Mouse (Mus musculus) ES-Bruce4 (cell line): ENCODE results near the gene Slc31a1.

Source experiments
- CTCF ChIP-seq: IDR thresholded peaks from one replicate; pipeline ENCODE4 v1.8.1; 2011; ENCODE audit warnings: low read depth, low read length
- EP300 ChIP-seq: IDR thresholded peaks from 2 replicates; pipeline ENCODE4 v1.6.1; 2011; ENCODE audit warnings: low read depth, low read length; ENCODE audit not compliant: insufficient read depth
- POLR2A ChIP-seq: IDR thresholded peaks from one replicate; pipeline ENCODE4 v1.8.1; 2011; ENCODE audit warnings: low read length; ENCODE audit not compliant: insufficient read depth

GRCm38 (mm10) chr4:62331977-62332376 lies 28.6 kb upstream of the Slc31a1 start:
- no peak for TF ChIP-seq POLR2A
- no peak for TF ChIP-seq CTCF
- TF ChIP-seq EP300: no peak
